Mouse (Mus musculus) limb, embryonic 11.5 days (tissue): ENCODE measurements around the gene Atxn7l1. TPM values are rescaled to one million over a fixed set of nuclear protein-coding genes. Genes with fewer than 3 reads are reported as not detected.

Experiments
- ATAC-seq: fragments of 200-750 bp; cut with Nextera tagmentation; 2 replicates; pipeline ENCODE4 v1.8.0; 2017; ENCODE audit warnings: low read depth; ENCODE audit not compliant: insufficient number of reproducible peaks, low FRiP score, low TSS enrichment
- DNase-seq: peaks from one replicate; pipeline ENCODE4 v3.0.0-alpha.2; 2015; ENCODE audit warnings: low spot score
- H3K27ac ChIP-seq: fragments of 300-500 bp; sonication (generic); replicated peaks from 2 replicates; pipeline ENCODE4 v1.5.1; 2014; ENCODE audit warnings: low read depth, mild to moderate bottlenecking, low read length
- H3K27me3 ChIP-seq: fragments of 300-500 bp; sonication (generic); 2 replicates; pipeline ENCODE4 v1.6.1; 2014; ENCODE audit warnings: mild to moderate bottlenecking, low read length, mixed read lengths; ENCODE audit not compliant: control insufficient read depth, insufficient read depth
- H3K36me3 ChIP-seq: fragments of 300-500 bp; sonication (generic); 2 replicates; pipeline ENCODE4 v1.6.1; 2014; ENCODE audit warnings: mild to moderate bottlenecking, low read length, moderate library complexity, mixed read lengths; ENCODE audit not compliant: control insufficient read depth, insufficient read depth
- H3K4me1 ChIP-seq: fragments of 300-500 bp; sonication (generic); 2 replicates; pipeline ENCODE4 v1.6.1; 2014; ENCODE audit warnings: low read length, mixed read lengths; ENCODE audit not compliant: control insufficient read depth, insufficient read depth
- H3K4me2 ChIP-seq: fragments of 300-500 bp; sonication (generic); 2 replicates; pipeline ENCODE4 v1.6.1; 2014; ENCODE audit warnings: low read depth, mild to moderate bottlenecking, moderate library complexity; ENCODE audit not compliant: severe bottlenecking
- H3K4me3 ChIP-seq: fragments of 300-500 bp; sonication (generic); 2 replicates; pipeline ENCODE4 v1.5.1; 2014; ENCODE audit warnings: low read depth, low read length
- H3K9ac ChIP-seq: fragments of 300-500 bp; sonication (generic); 2 replicates; pipeline ENCODE4 v1.6.1; 2014; ENCODE audit warnings: mild to moderate bottlenecking, low read length
- H3K9me3 ChIP-seq: fragments of 300-500 bp; sonication (generic); 2 replicates; pipeline ENCODE4 v1.6.1; 2016; ENCODE audit warnings: low read length; ENCODE audit not compliant: control insufficient read depth
- WGBS: fragments of 180-500 bp; shearing (Covaris S2); extraction: QIAGEN DNeasy Blood & Tissue Kit; methylation state at CpG from one replicate; pipeline ENCODE4 v1.1.7; 2014; 5-methylcytosine and 5-hydroxymethylcytosine counted together
- polyA plus RNA-seq: library from polyadenylated mRNA; unstranded; fragments of >200 nt; fragmentation: Nextera tagmentation; extraction: Ambion mirVana; gene quantifications from 2 replicates; pipeline ENCODE4 v1.2.1, GENCODE M21; 2014

Gene Atxn7l1
- polyA plus RNA-seq, 1 experiment from 2014 or later, result 18.8 TPM

DNA sequence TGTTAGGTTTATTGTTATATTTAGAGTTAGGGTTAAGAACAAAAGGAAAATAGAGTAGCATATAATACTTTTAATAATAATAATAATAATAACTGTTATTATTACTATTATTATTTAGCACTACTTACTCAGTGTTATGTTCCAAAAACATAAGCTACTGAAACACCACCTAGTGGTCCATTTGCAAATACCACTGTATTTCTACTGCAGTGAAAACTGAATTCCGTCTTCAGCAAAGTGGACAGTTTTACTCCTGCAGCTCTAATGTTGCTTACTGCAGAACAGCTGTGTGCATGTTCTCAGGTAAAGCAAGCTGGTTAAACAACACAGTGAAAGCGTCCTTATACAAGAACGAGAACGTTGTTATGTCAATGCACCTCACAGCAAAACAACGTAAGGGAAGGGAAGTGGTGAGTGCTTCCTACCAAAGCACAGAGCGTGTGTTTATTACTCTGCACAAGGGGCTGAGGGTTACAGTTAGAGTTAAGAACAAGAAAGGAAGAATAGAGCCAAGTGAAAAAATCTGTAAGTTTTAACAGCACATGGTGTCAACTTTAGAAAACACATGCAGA lies 264.2 kb downstream of the Atxn7l1 start:
- Histone ChIP-seq H3K27me3 (no peaks in the 10 kb centered on the region), H3K27ac (no peak overlapping the region), H3K9me3 (no peaks in the 10 kb centered on the region), H3K9ac (no peak overlapping the region), H3K36me3 (no peaks in the 10 kb centered on the region), H3K4me2 (no peak overlapping the region), H3K4me1 (no peaks in the 10 kb centered on the region), H3K4me3 (no peak overlapping the region)
- ATAC-seq (no peak), DNase-seq (no peak)
- 50% methylated on average over 6 of the region's 6 CpGs for WGBS

Other genes starting within 250 kb of the Atxn7l1 start
- gene Sypl, start 193.8 kb upstream of the Atxn7l1 start, polyA plus RNA-seq, result 62.4 and 63.0 TPM in 2 replicates
- gene Cdhr3, start 54.8 kb upstream of the Atxn7l1 start, polyA plus RNA-seq, result not detected in 2 replicates
- 0.50 and 0.79 TPM in 2 replicates for gene Efcab10, start 247.2 kb downstream of the Atxn7l1 start, polyA plus RNA-seq